Mouse (Mus musculus) embryonic facial prominence, embryonic 12.5 days (tissue): Measurements from ENCODE around the gene Socs4. TPM values are rescaled to one million over a fixed set of nuclear protein-coding genes. Genes with fewer than 3 reads are reported as not detected.
"Not testable (repeated sequence)": the region's sequence is repeated elsewhere in the genome, so short reads cannot be mapped to it uniquely, and the experiment has no call there.

ENCODE experiments used
- ATAC-seq: fragments of 200-750 bp; cut with Nextera tagmentation; 2 replicates; pipeline ENCODE4 v1.8.0; 2017; ENCODE audit not compliant: insufficient number of reproducible peaks, insufficient read depth, low FRiP score, low TSS enrichment
- H3K27ac ChIP-seq: fragments of 300-500 bp; sonication (generic); 2 replicates; pipeline ENCODE4 v1.5.1; 2016; ENCODE audit warnings: mild to moderate bottlenecking
- H3K27me3 ChIP-seq: fragments of 300-500 bp; sonication (generic); 2 replicates; pipeline ENCODE4 v1.6.1; 2016; ENCODE audit warnings: mild to moderate bottlenecking, moderate library complexity
- H3K36me3 ChIP-seq: fragments of 300-500 bp; sonication (generic); 2 replicates; pipeline ENCODE4 v1.6.1; 2016; ENCODE audit warnings: mild to moderate bottlenecking
- H3K4me1 ChIP-seq: fragments of 300-500 bp; sonication (generic); 2 replicates; pipeline ENCODE4 v1.6.1; 2016
- H3K4me2 ChIP-seq: fragments of 300-500 bp; sonication (generic); replicated peaks from 2 replicates; pipeline ENCODE4 v1.6.1; 2016; ENCODE audit warnings: mild to moderate bottlenecking, moderate library complexity
- H3K4me3 ChIP-seq: fragments of 300-500 bp; sonication (generic); 2 replicates; pipeline ENCODE4 v1.5.1; 2016; ENCODE audit warnings: mild to moderate bottlenecking
- H3K9ac ChIP-seq: fragments of 300-500 bp; sonication (generic); 2 replicates; pipeline ENCODE4 v1.6.1; 2016; ENCODE audit warnings: mild to moderate bottlenecking, moderate library complexity
- H3K9me3 ChIP-seq: fragments of 300-500 bp; sonication (generic); 2 replicates; pipeline ENCODE4 v1.6.1; 2016; ENCODE audit warnings: mild to moderate bottlenecking, moderate library complexity
- WGBS: fragments of 180-500 bp; shearing (Covaris S2); methylation state at CpG from one replicate; pipeline ENCODE4 v1.1.7; 2016; 5-methylcytosine and 5-hydroxymethylcytosine counted together
- polyA plus RNA-seq: library from polyadenylated mRNA; unstranded; fragments of >200 nt; fragmentation: Nextera tagmentation; extraction: Ambion mirVana; gene quantifications from 2 replicates; pipeline ENCODE4 v1.2.1, GENCODE M21; 2016

Gene Socs4
- polyA plus RNA-seq, 1 experiment from 2014 or later, result 3.9 TPM

DNA sequence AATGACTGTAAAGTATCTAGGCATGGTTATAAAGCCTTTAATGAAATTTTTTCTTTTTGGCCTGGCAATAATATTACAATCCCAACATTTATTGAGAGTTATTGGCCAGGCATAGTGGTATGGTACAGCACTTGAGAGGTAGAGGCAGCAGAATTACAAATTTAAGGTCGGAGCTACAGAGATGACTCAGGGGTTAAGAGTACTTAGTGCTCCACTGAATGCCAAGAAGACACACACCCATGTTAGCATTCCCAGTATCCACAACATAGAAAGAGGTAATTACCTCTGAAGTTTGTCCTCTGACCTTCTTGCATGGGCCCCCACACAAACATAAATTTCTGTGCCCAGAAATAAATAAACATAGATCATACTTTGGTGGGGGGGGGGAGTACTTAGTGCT, 32.3 kb downstream of the Socs4 start:
- Histone ChIP-seq H3K36me3 (peaks cover 52% of the 10 kb centered on the region), H3K27me3 (no peaks in the 10 kb centered on the region), H3K9ac (no peak overlapping the region), H3K4me3 (no peak overlapping the region), H3K27ac (no peak overlapping the region), H3K4me2 (no peak overlapping the region), H3K4me1 (no peaks in the 10 kb centered on the region), H3K9me3 (no peaks in the 10 kb centered on the region)
- WGBS, result 88% methylated on average over 1 of the region's 1 CpGs
- no peak for ATAC-seq

DNA sequence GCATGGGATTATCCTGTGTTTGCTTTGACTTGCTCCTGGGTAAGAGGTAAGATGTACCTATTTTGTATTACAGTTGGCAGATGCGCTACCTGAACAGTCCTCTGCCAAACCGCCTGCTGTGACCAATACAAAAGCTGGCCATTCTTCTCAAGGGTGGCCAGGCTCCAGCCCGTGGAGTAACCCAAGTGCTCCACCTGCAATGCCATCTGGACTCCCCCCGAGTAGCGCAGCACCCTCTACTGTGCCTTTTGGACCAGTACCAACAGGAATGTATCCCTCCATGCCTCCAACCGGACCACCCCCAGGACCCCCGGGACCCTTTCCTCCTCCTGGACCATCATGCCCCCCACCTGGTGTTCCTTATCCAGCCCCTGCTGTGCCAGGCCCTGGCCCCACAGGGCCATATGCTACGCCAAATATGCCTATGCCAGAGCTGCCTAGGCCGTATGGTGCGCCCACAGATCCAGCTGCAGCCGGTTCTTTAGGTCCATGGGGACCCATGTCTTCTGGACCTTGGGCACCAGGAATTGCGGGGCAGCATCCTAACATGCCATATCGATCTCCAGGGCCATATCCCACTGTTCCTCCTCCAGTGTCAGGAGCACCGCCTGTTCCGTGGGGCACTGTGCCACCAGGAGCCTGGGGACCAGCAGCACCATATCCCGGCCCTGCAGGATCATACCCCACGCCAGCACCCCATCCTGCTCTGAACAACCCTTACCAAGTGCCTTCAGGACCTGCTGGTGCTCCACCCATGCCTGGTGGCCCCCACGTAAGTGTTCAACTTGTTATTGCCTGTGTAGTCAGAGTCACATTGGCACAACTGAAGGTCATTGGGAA, 33.8 kb downstream of the Socs4 start:
- H3K36me3 ChIP-seq, result peaks cover 57% of the 10 kb centered on the region
- no peak overlapping the region for H3K9ac ChIP-seq
- no peaks in the 10 kb centered on the region for H3K27me3 ChIP-seq
- H3K4me1 ChIP-seq, result no peaks in the 10 kb centered on the region
- no peak overlapping the region for H3K4me2 ChIP-seq
- H3K9me3 ChIP-seq, result no peaks in the 10 kb centered on the region
- H3K27ac ChIP-seq, result no peak overlapping the region
- no peak overlapping the region for H3K4me3 ChIP-seq
- ATAC-seq, result no peak
- WGBS, result 95% methylated on average over 18 of the region's 18 CpGs

DNA sequence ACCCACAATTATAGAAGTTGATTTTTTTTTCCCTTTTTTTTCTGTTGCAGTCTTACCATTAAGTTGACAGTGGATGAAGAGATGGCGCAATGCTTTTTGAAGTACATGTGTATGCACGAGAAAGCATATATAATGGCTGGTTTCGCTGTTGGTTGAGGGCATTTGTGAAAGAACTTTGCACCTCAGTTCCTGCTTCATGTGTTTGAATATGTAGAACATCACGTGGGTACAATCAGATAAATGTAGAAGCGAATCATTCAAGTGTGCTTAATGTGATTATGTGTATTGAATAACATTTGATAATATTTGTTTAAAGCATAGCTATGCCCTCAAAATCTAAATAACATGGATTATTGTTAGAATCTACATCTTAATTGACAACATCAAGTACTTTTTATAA, 42.6 kb downstream of the Socs4 start:
- Histone ChIP-seq H3K4me2 (no peak overlapping the region), H3K4me3 (no peak overlapping the region), H3K36me3 (peaks cover 45% of the 10 kb centered on the region), H3K27me3 (no peaks in the 10 kb centered on the region), H3K27ac (no peak overlapping the region), H3K9ac (no peak overlapping the region), H3K4me1 (no peaks in the 10 kb centered on the region), H3K9me3 (no peaks in the 10 kb centered on the region)
- no peak for ATAC-seq
- 91% methylated on average over 5 of the region's 5 CpGs for WGBS

DNA sequence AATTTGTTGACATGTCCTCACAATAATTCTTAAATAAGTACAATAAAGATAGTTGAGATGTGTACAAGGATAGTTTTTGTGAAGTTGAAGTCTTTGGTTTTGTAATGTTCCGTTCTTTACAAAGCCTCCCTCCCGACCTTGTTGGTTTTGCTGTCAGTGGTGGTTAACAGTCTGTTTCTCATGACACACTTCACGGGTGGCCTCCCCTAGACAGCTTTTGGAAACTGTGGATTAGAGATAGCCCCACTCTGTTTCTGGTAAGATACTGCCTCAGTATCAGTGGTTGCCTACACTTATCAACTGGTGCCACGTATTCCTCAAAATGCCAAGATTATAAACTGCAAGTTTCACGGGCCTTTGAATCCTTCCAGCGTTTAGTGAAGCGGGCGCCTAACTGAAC, 44.9 kb downstream of the Socs4 start:
- 90% methylated on average over 7 of the region's 8 CpGs for WGBS
- H3K36me3 ChIP-seq, result peaks cover 37% of the 10 kb centered on the region

DNA sequence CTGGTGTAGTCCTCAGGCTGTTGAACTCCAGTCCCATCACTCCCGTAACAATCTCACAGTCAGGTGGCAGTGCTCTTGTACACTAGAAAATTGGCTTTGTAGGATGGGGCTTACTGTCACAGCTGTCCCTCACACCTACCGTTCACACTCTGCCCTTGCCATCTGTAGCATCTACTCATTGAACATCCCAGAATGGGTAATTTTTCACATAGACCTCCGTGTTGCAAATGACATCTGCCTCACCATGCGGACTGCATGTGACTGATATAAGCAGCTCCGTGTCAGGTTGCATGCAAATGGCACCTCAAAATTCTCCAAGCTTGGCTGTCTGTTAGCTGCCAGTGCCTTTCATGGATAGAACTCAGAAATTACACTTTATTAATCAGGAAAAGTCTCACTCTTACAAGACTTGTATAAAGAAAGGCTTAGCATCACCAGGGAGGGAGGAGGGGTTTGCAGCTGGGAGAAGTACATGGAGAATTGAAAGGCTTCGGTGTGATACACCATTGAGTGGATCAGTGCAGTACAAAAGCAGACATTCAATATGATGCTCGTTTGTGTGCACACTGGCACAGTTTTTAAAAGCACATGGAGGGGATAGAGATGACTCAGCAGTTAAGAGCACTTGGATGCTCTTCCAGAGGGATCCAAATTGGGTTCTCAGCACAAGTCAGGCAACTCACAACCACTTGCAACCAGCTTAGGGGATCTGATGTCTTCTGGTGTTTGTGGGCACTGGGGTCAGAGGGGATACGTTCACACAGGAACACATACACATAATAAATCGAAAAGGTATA, 49.4 kb downstream of the Socs4 start:
- no peak for ATAC-seq
- no peak overlapping the region for H3K4me2 ChIP-seq
- 87% methylated on average over 9 of the region's 9 CpGs for WGBS

More for the DNA sequence above, 44.9 kb downstream of the Socs4 start:
- H3K4me1 ChIP-seq, H3K9me3 ChIP-seq, H3K27me3 ChIP-seq, H3K9ac ChIP-seq, H3K27ac ChIP-seq, ATAC-seq, H3K4me3 ChIP-seq, H3K4me2 ChIP-seq: not testable (repeated sequence)

DNA sequence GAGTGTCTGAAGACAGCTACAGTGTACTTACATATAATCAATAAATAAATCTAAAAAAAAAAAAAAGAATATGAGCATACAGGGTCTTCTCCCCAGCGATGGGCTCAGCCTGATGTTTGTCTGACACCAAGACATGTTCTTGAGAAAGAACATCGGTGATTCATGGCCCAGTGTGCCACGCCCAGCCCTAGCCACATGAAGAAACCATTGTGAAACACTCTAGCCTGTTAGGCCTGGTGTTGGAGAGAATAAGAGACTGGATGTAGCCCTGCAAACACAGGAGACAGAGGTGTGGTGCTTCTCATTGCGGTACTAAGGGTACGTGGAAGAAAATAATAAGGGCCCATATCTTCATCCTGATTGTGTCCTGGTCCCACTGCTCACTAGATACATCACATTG, 50.6 kb downstream of the Socs4 start:
- Histone ChIP-seq H3K9me3 (no peaks in the 10 kb centered on the region), H3K36me3 (peaks cover 14% of the 10 kb centered on the region), H3K27me3 (no peaks in the 10 kb centered on the region), H3K4me3 (no peak overlapping the region), H3K9ac (no peak overlapping the region), H3K27ac (no peak overlapping the region), H3K4me2 (no peak overlapping the region), H3K4me1 (peaks cover 7% of the 10 kb centered on the region; the same call in 1 of the 2 replicates)
- 93% methylated on average over 5 of the region's 5 CpGs for WGBS
- no peak for ATAC-seq

More for the DNA sequence above, 49.4 kb downstream of the Socs4 start:
- no peaks in the 10 kb centered on the region for H3K9me3 ChIP-seq
- no peak overlapping the region for H3K9ac ChIP-seq
- H3K4me3 ChIP-seq, result no peak overlapping the region
- H3K27me3 ChIP-seq, result no peaks in the 10 kb centered on the region
- H3K36me3 ChIP-seq, result peaks cover 16% of the 10 kb centered on the region
- no peaks in the 10 kb centered on the region for H3K4me1 ChIP-seq
- no peak overlapping the region for H3K27ac ChIP-seq

DNA sequence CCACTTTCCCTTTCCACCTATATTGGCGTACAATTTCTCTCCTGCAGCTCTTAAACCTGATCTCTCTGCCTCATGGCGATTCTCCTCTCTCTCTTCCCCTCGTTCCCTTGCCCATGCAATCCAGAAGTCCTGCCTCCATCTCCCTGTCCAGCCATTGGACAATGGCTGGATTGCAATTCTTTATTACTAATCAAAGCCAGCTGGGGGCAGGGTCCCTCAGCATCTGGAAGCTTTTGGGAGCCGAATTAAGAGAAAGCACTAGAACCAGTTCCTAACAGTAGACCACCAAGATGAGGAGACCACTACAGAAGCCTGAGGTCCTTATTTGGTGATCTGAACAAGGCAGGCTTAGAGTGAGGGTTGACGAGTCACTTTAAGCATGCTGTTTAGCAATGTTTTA, 55.2 kb downstream of the Socs4 start:
- Histone ChIP-seq H3K27ac (no peak overlapping the region), H3K4me3 (no peak overlapping the region), H3K27me3 (no peaks in the 10 kb centered on the region), H3K4me2 (no peak overlapping the region), H3K9ac (no peak overlapping the region), H3K9me3 (no peaks in the 10 kb centered on the region), H3K36me3 (no peaks in the 10 kb centered on the region), H3K4me1 (peaks cover 8% of the 10 kb centered on the region; the same call in 1 of the 2 replicates)
- ATAC-seq, result no peak
- 40% methylated on average over 5 of the region's 5 CpGs for WGBS

DNA sequence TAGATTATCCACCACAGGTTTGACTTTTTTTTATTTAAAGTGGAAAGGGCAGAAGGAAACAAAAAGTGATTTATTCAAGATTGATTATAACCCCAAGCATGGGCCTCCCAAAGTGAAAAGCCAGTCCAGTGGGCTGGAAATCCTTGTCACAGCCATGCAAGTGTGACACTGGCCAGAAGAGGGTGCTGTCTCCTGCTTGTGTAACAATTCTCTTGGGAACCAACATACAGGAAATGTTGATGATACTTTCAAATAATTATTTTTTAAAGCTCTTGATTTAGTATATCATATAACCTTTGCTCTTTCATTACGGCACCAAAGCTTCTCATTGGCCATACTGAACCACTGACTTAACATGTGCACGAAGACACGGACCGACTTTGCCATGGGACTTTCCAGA, 58.1 kb downstream of the Socs4 start:
- no peaks in the 10 kb centered on the region for H3K9me3 ChIP-seq
- no peak overlapping the region for H3K4me2 ChIP-seq
- 79% methylated on average over 4 of the region's 4 CpGs for WGBS

DNA sequence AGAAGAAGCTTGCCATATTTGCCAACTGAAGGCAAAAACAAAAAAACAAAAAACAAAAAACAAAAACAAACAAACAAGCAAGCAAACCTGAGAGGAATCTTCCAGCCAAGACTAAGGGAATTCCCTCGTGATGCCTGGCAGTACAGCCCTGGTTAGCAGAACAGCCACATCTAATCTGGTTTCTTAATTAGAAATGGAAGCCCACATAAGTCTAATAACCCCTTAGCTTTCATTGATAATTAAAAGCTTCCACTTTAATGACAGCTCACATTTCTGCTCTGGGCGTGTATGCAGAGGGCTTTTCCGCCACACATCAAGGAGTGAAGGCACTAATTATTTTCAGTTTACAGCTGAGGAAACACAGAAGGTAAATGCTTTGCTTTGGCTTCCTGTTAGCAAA, 58.6 kb downstream of the Socs4 start:
- no peak for ATAC-seq
- H3K27ac ChIP-seq, result no peak overlapping the region
- WGBS, result 53% methylated on average over 3 of the region's 3 CpGs

More for the DNA sequence above, 58.1 kb downstream of the Socs4 start:
- Histone ChIP-seq H3K9ac (no peak overlapping the region), H3K36me3 (no peaks in the 10 kb centered on the region), H3K4me1 (peaks cover 8% of the 10 kb centered on the region; the same call in 1 of the 2 replicates), H3K27ac (no peak overlapping the region), H3K27me3 (no peaks in the 10 kb centered on the region), H3K4me3 (no peak overlapping the region)
- no peak for ATAC-seq

DNA sequence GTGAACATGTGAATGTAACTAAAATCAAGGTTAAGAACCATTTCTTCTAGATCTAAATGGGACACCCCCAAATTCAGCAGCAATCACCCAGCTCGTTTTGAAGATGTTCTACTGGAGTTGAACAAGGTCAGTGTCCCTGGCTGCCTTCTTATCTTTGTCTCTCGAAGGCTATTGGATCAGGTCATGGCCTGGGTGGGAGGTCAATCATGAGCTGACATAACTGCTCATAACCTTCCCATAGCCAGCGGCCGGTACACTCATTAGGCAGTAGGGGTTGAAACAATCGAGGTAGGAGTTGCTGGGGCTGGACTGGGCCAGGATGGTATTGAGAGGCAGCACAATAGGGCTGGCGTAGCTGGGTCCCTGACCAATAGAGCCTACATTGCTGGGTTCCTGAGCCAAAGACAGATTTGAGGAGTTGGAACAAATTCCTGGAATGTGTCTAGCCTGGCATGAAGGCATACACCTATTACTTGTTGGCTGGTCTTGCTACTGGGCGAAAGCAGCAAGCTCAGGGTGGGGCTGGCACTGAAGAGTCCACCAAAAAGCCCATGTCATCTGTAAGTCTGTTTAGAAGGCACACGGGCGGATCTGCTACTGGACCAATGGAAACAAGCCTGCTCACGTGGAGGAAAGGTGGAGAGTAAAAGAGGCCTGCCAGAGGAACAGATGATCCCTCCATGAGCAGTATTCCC, 63.6 kb downstream of the Socs4 start:
- WGBS, result 84% methylated on average over 10 of the region's 10 CpGs

More for the DNA sequence above, 58.6 kb downstream of the Socs4 start:
- H3K9me3 ChIP-seq, result no peaks in the 10 kb centered on the region
- no peak overlapping the region for H3K4me3 ChIP-seq
- H3K36me3 ChIP-seq, result no peaks in the 10 kb centered on the region
- peaks cover 8% of the 10 kb centered on the region; the same call in 1 of the 2 replicates for H3K4me1 ChIP-seq
- H3K27me3 ChIP-seq, result no peaks in the 10 kb centered on the region
- no peak overlapping the region for H3K9ac ChIP-seq
- H3K4me2 ChIP-seq, result no peak overlapping the region

DNA sequence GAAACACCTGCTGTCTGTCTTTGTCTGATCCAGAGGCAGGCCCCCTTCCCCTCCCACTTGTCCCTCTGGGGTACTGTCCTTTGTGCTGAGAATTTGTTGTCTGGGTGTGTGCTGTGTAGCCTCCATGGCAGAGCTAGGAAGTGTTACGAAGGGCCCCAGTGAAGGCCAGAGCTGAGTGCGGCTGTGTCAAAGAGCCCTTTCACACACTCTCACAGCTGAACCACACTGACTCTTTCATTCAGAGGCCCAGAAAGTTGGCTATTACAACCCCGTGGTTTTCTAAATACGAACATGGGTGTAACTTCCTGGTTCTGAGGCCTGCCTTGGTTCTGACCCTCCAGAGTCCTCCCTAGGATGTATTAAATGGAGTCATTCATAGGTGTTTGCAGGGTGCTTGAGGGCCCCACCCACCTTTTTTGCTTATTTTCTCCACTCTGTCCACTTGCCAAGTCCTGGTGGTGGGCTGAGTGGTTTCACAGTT, 65.1 kb downstream of the Socs4 start:
- Histone ChIP-seq H3K4me3 (no peak overlapping the region), H3K27me3 (no peaks in the 10 kb centered on the region), H3K4me1 (no peaks in the 10 kb centered on the region), H3K27ac (no peak overlapping the region), H3K9ac (no peak overlapping the region), H3K9me3 (no peaks in the 10 kb centered on the region), H3K4me2 (no peak overlapping the region), H3K36me3 (no peaks in the 10 kb centered on the region)
- WGBS, result 60% methylated on average over 4 of the region's 4 CpGs
- ATAC-seq, result no peak

More for the DNA sequence above, 63.6 kb downstream of the Socs4 start:
- H3K36me3 ChIP-seq, result no peaks in the 10 kb centered on the region
- H3K9ac ChIP-seq, result no peak overlapping the region
- no peaks in the 10 kb centered on the region for H3K9me3 ChIP-seq
- H3K4me2 ChIP-seq, result no peak overlapping the region
- no peaks in the 10 kb centered on the region for H3K4me1 ChIP-seq
- no peak for ATAC-seq
- H3K4me3 ChIP-seq, result no peak overlapping the region
- no peaks in the 10 kb centered on the region for H3K27me3 ChIP-seq
- no peak overlapping the region for H3K27ac ChIP-seq
